Mouse (Mus musculus) kidney, postnatal 10 days (tissue): ENCODE measurements around the gene Cd47.

ENCODE experiments used
- DNase-seq: peaks from one replicate; pipeline ENCODE4 v3.0.0; 2021; ENCODE audit warnings: mixed read lengths

Gene Cd47

GRCm38 (mm10) chr16:49836634-49837164 lies 36.4 kb downstream of the Cd47 start:
- DNase-seq, result no peak

GRCm38 (mm10) chr16:49838923-49839322 lies 38.6 kb downstream of the Cd47 start:
- DNase-seq, result no peak

- peak; percentile 23 for DNase-seq
Measured at GRCm38 (mm10) chr16:49839681-49840535, 39.6 kb downstream of the Cd47 start.

- no peak for DNase-seq
Measured at GRCm38 (mm10) chr16:49843723-49844122, 43.4 kb downstream of the Cd47 start.

GRCm38 (mm10) chr16:49847224-49848003 lies 47.1 kb downstream of the Cd47 start:
- DNase-seq, result no peak

GRCm38 (mm10) chr16:49848651-49849050 lies 48.3 kb downstream of the Cd47 start:
- DNase-seq, result no peak

- no peak for DNase-seq
Measured at GRCm38 (mm10) chr16:49852940-49853339, 52.6 kb downstream of the Cd47 start.

- no peak for DNase-seq
Measured at GRCm38 (mm10) chr16:49853633-49854032, 53.3 kb downstream of the Cd47 start.

GRCm38 (mm10) chr16:49854194-49854593 lies 53.9 kb downstream of the Cd47 start:
- no peak for DNase-seq

- peak; percentile 95 for DNase-seq
Measured at GRCm38 (mm10) chr16:49854931-49855835, 54.9 kb downstream of the Cd47 start.

- no peak for DNase-seq
Measured at GRCm38 (mm10) chr16:49855836-49856503, 55.6 kb downstream of the Cd47 start.

- DNase-seq, result no peak
Measured at GRCm38 (mm10) chr16:49856661-49857060, 56.3 kb downstream of the Cd47 start.

- peak; percentile 23 for DNase-seq
Measured at GRCm38 (mm10) chr16:49857504-49858160, 57.3 kb downstream of the Cd47 start.

GRCm38 (mm10) chr16:49858161-49858906 lies 58.0 kb downstream of the Cd47 start:
- DNase-seq, result no peak

- peak; percentile 16 for DNase-seq
Measured at GRCm38 (mm10) chr16:49858907-49859853, 58.8 kb downstream of the Cd47 start.

GRCm38 (mm10) chr16:49861986-49862385 lies 61.7 kb downstream of the Cd47 start:
- no peak for DNase-seq

- DNase-seq, result no peak
Measured at GRCm38 (mm10) chr16:49866617-49867016, 66.3 kb downstream of the Cd47 start.

- DNase-seq, result no peak
Measured at GRCm38 (mm10) chr16:49868278-49868677, 67.9 kb downstream of the Cd47 start.

GRCm38 (mm10) chr16:49873918-49874317 lies 73.6 kb downstream of the Cd47 start:
- DNase-seq, result no peak
